Mouse (Mus musculus) WW6 (cell line): ENCODE data around the gene 6430531B16Rik.

ENCODE experiments used
- DNase-seq: peaks from one replicate; pipeline ENCODE4 v3.0.0-alpha.2; 2013; ENCODE audit warnings: low read depth, low spot score

6430531B16Rik gene

DNA sequence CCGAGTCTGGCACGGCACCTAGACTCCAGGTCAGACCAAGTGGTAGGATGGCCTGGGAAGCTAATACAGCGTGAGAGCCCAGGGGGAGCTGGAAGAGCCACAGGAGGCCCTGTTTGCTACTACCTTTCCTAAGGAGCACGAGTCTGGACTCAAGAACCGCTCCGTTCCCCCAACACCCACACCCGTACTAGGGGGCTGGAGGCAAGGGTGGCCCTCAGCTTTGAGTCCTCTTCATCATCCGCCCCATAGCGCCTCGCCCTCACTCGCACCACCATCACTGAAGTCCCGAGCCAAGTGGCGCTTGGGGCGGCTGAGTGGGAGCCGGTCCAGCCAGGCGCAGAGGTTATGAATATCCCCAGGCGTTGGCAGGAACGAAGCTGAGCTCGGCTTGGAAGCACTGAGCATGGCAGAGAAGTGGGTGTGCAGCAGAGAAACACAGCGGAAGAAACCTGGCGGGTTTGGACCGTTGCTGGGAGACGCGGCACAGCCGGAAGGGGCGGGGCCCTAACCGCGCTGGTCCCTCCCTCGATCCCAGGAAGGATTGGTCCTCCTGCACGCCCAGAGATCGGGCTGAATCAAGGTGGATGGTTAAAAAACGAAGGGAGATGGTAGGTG is at the start of gene 6430531B16Rik:
Gene 6430531B16Rik, minus strand, starts transcription at position 478 of the 615 bp plus-strand sequence.
- DNase-seq: peak; percentile 61

DNA sequence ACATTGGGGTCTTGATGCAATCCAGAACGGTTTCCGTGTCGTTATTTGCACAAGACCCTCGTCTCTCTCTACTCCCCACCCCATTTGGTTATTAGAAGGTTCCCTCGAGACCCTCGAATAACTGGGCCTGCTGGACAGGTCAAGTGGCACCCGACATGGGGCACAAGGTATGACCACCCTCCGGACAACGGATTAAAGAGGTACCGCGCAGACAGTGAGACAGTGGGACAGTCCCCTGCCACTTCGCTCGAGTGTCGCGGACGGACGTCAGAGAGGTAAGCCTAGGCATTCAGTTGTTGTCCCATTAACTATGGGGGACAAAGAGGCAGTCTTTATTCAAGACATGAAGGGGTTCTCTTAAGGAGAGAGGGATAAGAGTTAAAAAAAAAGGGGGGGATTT is 32.8 kb upstream of the 6430531B16Rik start:
- no peak for DNase-seq

DNA sequence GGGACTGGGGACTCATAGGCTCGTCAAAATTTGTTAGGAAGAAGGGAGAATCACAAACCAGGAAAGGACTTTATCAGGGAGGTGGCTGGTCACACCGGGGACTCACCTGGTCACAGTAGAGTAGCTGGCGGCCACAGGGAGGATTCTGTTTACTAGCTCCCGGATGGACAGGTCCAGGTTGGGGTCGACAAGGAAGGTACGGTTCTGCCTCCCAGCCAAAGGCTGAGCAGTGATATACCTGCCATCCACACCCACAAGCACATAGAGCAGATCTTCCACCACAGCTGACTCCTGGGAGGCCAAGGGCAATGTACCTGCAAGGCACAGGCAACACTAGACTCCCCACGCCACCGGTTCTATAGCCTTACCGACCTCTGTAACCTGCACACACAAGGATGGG is 29.2 kb upstream of the 6430531B16Rik start:
- no peak for DNase-seq

DNA sequence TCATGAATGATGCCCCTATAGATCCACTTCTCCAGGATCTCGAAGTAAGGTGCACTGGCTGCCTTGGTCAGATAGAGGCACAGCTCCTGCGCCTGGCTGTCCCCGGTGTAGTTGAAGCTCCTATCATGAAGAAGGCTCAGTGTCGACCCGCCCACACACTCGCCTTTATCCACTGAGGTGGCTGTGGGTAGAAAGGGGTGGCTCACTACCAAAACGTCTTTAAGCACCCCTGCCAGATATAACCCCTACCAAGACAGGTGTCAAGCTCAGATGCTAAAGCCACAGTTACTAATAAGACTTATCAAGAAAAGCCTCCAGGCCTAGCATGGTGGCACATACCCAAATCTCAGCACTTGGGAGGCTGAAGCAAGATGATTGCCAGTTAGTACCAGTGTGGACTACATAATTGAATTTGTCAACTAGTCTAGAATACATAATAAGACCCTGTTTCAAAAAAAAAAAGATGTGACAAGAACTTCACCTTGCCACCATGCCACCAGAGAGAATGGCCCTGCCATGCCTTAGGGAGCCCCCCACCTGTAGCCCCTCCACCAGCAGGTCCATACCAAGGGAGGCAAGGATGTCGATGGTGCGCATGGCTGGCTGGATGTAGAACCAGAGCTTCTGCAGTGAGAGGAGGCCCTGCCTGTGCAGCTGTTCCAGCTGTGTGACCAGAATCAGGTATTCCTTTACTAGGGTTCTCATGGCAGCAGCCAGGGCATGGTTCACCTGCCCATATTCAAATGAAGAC is 28.5 kb upstream of the 6430531B16Rik start:
- DNase-seq: no peak

DNA sequence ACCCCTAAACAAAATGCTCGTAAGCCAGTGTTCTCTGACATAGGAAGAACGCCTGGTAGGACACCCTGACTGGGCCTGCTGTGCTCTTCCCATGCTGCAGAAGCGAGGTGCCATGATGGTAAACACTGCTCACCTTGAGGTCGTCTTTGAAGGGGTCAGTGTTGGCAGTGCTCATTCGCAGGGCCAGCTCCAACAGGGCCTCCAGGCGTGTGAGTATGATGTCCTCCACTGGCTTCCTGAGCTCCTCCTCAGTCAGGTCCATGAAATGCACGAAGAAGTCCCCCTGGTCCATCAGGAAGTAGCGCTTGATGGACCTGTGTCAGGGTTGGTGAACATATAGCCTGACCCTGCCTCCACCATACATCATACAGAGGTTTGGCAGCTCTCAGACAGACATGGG is 26.1 kb upstream of the 6430531B16Rik start:
- no peak for DNase-seq

DNA sequence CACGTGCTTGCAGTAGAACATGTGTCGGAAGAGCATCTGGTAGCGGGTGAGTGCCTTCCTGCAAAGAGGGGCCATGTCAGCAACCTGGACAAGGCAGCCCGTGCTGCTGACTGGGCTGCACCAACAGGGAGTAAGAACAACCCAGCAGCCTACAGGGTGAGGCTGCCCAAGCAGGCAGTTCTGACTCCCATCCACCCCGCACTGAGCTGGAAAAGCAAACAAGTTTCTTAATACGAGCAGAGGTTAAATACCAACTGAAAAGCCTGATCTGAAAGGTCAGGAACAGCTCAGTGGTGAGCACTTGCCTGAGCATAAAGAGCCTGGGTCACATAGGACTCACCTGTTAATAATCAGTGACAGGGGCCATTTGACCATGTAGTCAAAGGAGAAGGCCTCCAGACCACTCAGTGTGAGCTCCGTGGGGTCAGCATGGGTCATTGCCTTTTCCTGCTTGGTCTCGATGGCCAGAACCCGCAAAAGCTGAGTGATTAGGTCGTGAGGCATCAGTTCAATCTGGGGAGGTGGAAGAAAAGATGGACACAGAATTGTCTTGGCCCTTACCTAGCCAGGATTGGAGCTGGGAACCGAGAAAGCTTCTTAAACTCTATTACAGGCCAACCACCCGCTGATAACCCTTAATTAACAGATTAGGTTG is 22.7 kb upstream of the 6430531B16Rik start:
- no peak for DNase-seq

DNA sequence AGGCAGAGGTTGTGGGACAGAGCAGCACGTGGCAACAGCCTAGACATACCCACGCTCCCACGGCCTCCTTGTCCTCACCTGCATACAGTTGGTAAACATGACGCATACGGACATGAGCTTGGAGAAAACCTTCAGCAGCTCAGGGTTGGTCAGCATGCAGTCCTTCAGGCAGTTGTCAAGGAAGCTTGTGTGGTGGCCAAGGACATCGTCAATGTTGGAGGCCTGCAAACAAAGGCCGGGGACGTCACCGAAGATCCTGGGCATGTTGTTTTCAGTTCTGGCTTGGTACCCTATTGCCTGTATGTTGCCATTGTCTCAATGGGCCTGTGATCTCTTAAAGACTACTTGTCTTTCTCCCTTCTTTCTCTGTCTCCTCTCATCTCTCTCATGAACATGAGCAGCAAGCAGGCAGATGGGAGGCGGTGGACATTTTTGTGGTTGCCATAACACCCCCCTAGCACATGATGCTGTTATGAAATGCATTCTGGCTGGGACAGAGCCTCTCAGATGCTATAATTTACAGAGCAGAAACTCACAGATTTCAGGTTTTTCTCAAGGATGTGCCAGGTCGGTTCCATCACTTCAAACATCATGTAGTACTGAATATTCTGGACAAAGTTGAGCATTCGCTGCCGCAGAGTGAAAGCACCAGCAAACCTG is 20.3 kb upstream of the 6430531B16Rik start:
- DNase-seq: no peak

DNA sequence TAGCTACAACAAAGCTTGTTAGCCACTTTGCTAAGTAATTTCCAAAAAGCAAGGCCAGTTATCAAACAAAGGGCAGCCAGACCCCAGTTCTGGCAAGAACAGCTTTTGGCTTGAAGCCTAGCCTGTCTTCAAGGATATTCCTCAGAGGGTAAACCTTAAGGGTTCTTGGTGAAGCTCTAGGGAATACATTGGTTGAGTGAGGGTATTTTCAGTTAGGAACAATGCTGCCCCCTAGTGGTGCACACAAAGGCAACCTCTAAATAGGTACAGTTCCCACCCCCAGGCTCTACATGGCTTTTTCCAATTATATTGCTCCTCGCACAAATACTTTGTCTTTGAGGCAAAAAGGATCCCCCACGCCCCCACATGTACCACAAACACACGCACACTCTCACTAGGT is 16.1 kb upstream of the 6430531B16Rik start:
- DNase-seq: peak; percentile 43

DNA sequence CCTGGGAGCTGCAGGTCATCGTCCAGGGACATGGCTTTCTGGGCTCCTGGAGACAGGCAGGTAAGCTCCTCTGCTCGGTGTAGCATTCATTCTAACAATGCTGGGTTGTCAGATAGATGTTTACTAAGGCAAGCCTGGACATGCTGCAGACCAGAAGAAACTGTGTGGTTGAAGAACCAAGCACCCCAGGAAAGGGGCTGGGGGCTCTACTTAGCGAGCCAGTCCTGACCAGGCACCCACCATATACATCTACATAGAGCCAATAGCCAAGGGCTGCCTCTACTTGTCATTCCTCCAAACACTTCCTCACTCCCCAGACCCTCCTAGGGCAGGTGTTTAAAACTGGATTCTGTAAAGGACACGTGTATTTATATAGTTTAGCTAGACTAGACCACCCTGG is 15.6 kb upstream of the 6430531B16Rik start:
- DNase-seq: no peak

DNA sequence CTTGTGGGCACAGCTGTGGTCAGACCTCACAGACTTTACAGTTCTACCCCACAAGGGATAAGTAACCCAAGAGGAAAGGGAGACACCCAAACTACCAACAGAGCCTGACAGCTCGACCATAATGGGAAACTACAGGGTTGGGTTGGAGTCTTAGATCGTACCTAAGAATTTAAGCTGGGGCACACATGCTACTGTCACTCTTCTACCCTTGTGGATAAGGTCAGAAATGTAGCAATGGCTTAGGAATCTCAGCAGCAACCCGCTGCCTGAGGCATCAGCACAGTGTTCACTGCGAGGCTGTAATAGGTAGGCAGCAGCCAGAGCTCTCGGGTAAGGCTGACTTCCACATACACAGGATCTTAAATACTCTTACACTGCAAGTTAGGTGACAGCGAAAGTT is 15.0 kb upstream of the 6430531B16Rik start:
- DNase-seq: no peak

DNA sequence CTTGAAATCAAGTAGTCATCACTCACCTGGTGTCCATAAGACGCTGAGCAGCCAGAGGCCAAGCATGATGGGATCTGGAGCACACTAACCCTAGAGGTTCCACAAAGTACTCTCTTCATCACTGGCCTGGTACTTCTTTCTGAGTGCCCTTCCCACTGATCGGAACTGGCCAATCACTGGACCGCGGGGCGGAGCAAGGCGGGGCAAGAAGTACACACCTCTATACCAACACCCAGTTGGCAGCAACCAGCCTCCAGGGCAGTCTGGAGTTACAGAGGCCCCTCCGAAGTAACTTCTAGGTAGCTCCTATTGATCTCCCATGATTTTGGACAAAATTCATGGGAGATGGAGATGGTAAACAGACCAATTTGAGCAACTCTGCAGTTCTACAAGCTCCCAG is 13.9 kb upstream of the 6430531B16Rik start, which contains the start of gene Adam8:
Gene Adam8, minus strand, starts transcription at position 157 of the 400 bp plus-strand sequence.
- DNase-seq: no peak

DNA sequence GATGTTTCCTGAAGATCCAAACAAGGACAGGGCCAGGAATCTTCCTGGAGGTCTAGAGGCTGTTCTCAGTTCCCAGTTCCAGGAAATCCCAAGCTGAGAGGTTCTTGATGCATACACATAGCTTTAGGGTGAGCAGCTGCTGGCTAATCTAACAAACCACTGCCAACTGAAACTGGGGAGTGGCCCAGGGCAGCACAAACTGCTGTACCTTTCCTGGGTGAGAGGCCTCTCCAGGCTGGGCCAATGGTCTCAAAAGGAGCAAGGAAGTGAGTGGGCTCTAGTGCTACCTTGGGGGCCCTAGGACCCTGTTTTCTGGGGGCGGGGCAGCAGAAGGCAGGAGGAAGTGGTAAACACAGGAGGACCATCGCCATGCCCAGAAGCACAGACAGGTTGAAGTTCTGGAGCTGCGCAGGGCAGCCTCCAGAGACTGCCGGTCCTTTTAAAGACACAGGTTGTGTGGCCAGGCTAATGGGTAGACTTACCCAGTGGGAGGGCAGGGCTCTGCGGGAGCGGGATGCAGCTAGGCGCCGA is 12.4 kb upstream of the 6430531B16Rik start:
- DNase-seq: no peak

DNA sequence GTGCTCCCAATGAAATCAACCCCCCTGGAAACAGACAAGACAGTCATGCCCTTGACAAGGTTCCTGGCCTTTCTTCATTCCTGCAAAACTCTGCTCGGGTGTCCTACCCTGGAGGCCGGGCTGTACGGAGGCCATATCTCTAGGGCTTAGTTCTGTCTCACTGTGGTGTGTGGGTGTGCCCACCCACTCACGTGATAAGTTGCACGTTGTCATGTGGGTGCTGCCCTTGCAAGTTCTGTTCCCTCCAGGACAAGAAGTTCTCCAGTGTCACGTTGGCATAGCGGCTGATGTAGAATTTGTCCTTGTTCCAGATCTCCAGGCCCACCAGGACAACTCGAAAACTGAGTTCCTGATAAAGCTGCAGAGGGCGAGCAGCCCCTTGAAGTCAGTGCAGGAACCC is 9.7 kb upstream of the 6430531B16Rik start:
- DNase-seq: no peak

DNA sequence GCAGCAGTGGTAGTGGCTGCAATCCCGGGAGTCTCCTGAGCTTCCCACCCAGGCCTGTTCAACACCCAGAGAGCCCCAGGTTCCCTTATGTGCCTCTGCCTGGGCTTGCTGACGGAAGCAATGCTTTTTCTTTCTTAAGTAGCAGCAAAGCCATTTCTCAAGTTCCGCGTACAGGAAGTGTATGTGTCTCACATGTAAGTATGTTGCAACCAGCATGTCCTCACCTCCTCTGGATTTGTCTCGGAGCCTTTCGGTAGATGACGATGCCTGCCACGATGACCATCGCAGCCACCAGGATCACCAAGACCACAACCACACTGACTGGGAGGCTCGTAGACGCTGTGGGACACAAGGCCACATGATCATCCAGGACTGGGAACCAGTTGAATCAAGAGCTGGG is 6.0 kb upstream of the 6430531B16Rik start:
- no peak for DNase-seq

DNA sequence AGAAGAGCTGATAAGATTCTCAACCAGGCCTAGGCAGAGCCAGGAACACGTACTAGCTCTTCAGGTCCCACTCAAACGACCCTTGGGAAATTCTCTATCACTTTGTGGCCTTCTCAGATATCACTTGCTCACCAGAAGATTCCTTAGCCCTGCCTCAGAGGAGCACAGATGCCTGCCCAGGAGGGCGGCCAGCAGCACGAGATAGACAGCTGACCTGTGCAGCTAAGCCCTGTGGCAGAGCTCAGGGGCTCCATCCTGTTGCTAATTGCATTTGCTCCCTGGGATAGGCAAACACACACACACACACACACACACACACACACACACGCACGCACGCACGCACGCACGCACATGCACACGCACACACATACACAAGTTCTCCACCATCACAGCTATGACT is 3.5 kb upstream of the 6430531B16Rik start:
- no peak for DNase-seq

DNA sequence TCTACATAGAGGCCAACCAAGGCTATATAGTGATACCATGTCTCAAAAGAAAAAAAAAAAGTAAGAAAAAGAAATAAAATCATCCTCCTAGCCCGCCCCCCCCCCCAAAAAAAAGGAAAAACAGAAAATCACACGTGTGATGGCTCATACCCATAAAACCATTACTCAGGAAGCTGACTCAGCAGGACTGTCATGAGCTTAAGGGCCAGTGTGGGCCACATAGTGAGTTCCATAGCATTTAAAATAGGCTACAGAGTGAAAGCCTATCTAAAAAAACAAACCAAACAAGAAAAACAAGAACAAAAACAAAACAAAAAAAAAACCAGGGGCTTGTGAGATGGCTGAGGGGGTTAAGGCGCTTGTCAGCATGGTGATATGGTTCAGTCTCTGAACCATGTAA is 2.2 kb upstream of the 6430531B16Rik start:
- DNase-seq: no peak

DNA sequence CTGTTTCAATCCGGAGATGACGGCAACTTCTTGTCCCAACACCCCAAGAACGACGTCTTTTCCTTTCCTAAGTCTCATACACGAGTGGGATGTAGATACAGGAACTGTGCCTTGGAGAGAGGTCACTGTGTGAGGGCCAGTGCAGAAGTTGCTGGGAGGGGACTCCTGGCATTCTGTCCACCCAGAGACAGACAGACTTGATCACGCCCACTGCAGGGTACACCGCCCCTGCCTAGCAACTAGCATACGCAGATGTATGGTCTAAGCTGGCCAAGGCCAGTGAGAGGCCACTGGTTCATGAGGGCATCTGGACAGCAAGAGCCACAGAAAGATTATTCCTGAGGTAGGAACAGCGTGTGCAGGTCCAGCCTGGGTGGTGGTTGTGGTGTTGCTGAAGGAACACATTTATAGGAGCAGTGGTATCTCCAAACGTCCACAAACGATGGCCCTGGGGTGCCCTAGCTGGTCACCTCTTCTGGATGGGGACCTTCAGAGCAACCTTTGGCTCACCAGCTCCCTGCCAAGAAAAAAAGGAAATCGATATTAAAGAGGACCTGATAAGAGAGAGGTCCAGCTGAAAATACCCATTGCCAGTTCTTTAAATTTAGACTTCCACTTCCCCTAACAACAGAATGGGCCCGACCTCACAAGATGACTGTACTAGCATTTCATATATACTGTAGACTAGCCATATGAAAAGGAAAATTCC is 610 bp upstream of the 6430531B16Rik start:
- no peak for DNase-seq

DNA sequence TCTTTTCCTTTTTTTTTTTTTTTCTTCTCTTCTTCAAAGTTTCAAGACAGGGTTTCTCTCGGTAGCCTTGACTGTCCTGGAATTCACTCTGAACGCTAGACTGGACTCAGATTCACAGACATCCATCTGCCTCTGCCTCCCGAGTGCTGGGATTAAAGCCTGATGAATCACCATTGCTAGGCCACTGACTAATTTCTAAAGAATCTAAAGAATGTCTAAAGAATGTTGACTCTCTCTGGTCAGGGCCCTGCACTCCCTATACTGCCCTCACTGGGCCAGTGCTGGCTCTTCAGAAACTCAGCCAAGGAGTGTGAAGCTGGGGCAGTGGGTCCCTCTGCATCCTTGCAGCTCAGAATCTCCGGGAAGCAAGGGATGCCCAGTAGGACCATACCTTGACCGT is 3.1 kb downstream of the 6430531B16Rik start:
- DNase-seq: no peak

DNA sequence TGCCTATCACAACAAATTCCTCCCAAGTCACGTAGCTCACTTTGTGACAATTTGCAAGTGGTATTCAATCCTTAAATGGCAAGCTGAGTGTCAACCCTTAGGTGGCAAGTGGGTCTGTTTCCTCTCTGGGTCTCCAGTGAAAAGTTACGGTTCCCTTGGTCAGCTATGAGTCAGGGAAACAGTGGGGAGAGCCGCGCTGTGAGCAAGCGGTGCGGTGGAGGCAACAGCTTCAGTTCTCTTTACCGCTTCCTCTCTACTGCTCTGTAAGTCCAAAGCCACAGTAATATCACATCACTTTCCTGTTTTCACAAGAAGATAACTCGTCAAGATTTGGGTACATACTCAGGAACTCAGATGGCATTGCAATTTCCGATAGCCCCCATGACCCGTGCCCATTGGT is 4.2 kb downstream of the 6430531B16Rik start:
- no peak for DNase-seq

DNA sequence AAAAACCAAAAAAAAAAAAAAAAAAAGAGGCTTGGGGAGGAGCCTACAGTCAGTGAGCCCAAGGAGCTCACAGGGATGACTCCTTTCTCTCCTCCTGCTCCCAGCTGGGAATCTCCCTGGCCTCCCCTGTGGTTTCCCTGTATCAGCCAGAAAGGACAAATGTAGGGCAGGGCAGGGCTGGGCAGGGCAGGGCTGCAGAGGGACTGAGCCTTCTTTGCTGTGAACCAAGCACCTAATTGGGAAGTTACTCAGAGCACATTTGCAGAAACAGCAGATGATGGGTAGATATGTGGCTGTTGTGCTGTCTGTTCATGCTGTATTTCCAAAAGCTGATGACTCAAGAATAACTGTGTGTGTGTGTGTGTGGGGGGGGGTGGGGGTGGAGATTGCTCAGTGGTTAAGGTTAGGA is 5.6 kb downstream of the 6430531B16Rik start:
- no peak for DNase-seq

DNA sequence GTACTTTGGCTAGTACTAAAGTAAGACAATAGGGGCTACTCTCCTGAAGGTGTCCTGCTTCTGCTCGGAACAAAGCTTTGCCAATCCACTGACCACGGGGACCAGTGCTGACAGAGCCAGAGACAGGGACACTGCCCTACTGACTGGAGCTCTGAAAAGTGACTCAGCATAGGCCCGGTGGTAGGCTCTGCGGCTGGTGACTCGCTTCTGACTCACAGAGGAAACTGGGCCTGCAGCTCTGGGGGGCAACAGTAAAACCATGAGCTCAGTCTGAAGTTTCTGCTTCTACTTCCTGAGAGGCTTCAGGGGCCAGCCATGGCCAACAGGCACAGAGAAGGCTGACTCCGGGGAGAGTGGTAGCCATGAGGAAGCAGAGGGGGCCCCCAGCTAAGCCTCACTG is 7.1 kb downstream of the 6430531B16Rik start:
- no peak for DNase-seq
